8 mouse cellular contexts compared by ENCODE assay signal in the genomic region with DNA sequence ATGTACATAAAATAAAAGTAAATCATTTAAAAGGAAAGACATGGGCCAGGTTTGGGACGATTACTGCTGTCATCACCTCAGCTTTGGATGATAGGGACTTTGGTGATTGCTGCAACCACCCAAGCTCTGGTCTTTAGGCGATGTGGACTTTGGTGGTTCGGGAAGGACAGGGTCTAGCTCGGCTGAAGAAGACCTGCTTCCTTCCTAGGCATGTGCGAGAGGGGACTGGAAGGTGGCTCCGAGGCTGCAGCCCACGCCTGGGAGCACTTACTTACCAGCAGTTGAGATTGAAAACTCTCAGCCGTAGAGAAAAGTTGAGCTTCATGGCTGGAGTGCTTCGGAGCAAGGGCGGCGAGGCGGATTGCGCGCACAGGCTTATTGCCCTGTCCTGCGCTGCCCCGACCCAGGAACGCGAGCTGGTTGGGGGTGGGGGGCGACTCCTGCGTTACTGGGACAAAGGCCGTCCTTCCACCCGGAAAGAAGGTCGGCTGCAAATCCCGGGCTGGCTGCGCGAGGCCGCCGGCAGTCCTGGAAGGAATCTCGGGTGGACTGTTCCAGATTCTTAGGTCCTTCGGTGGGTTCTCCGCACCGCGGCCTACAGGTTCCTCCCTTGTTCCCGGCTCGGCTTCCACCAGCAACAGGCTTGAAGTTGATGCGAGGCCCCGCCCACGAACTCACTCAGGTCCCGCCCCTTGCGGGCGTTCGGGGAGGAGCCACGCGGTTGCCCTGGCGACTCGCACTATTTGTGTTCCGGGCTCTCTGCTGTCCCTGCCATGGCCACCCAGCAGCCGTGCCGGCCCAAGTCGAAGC. TPM values are rescaled to one million over a fixed set of nuclear protein-coding genes. Genes with fewer than 3 reads are reported as not detected.
DNase-seq lines count a peak whose midpoint lies in the region; ATAC-seq and TF ChIP-seq lines count a peak whose summit lies in the region.

A gene (minus strand): TSS at position 662 of the 810 bp plus-strand sequence.
A gene (plus strand): TSS at position 732 of the 810 bp plus-strand sequence.

- H3K4me1 ChIP-seq in heart, embryonic 11.5 days (ENCODE audit: control insufficient read depth, insufficient read depth, low read length): peaks cover 9% of the 10 kb centered on the region
- H3K4me1 ChIP-seq in kidney, embryonic 15.5 days: peaks cover 25% of the 10 kb centered on the region

- H3K27ac ChIP-seq in heart, embryonic 11.5 days (ENCODE audit: low read depth, low read length): peak within 1 kb of the TSS; percentile 65
- H3K27ac ChIP-seq in kidney, embryonic 15.5 days: peak within 1 kb of the TSS; percentile 90

- peaks cover 23% of the 10 kb centered on the region for H3K36me3 ChIP-seq in heart, embryonic 11.5 days (ENCODE audit: control insufficient read depth, insufficient read depth, low read length)
- H3K36me3 ChIP-seq in kidney, embryonic 15.5 days: peaks cover 33% of the 10 kb centered on the region

- under 1% methylated on average over 50 of the region's 50 CpGs for WGBS in heart, embryonic 11.5 days (ENCODE audit: insufficient replicate concordance)
- WGBS in kidney, embryonic 15.5 days: under 1% methylated on average over 50 of the region's 50 CpGs

- H3K9me3 ChIP-seq in heart, embryonic 11.5 days (replicated peaks; ENCODE audit: control insufficient read depth, low read length): no peaks in the 10 kb centered on the region
- H3K9me3 ChIP-seq in kidney, embryonic 15.5 days (replicated peaks): no peaks in the 10 kb centered on the region

- no peak for TF ChIP-seq CTCF in brain, embryonic 14.5 days (IDR thresholded peaks at IDR 0.05; ENCODE audit: borderline replicate concordance, extremely low read depth, insufficient read depth, insufficient read length)

- DNase-seq in B cell, adult 2 months: peak; percentile 97
- DNase-seq in brain, embryonic 14.5 days (ENCODE audit: low read depth): peak; percentile 97
- peak; percentile 94 for DNase-seq in liver
- DNase-seq in monocyte, adult 2 months (ENCODE audit: low read depth in 1 of 2, low spot score in 2 of 2): peak; percentile 78 to 95
- peak; percentile 81 to 84 for DNase-seq in spleen, postnatal 14 days (ENCODE audit: low spot score in 2 of 2)

- peak; percentile 78 for ATAC-seq in erythroblast, adult 5-6 weeks (replicated peaks; ENCODE audit: low FRiP score, poor library complexity, severe bottlenecking)
- peak; percentile 86 for ATAC-seq in heart, embryonic 11.5 days (replicated peaks; ENCODE audit: insufficient number of reproducible peaks, low FRiP score, low TSS enrichment)
- ATAC-seq in kidney, embryonic 15.5 days (replicated peaks; ENCODE audit: low FRiP score): peak; percentile 94

- H3K4me3 ChIP-seq in heart, embryonic 11.5 days (ENCODE audit: low read depth, low read length): peak within 1 kb of the TSS; percentile 56
- H3K4me3 ChIP-seq in kidney, embryonic 15.5 days (replicated peaks): peak within 1 kb of the TSS; percentile 65

- TF ChIP-seq POLR2A in brain, embryonic 14.5 days (IDR thresholded peaks at IDR 0.05; ENCODE audit: borderline replicate concordance, extremely low read depth, insufficient read depth, insufficient read length, poor library complexity, severe bottlenecking): 0 out of 2 replicates have a peak, but pooled peaks have one; percentile 6

- H3K27me3 ChIP-seq in heart, embryonic 11.5 days (ENCODE audit: control insufficient read depth, insufficient read depth, low read length): no peaks in the 10 kb centered on the region
- H3K27me3 ChIP-seq in kidney, embryonic 15.5 days: 0 out of 2 replicates have a peak, but pooled peaks cover 3% of the 10 kb centered on the region

- H3K9ac ChIP-seq in heart, embryonic 11.5 days (ENCODE audit: low read depth, low read length): peak within 1 kb of the TSS; percentile 75
- peak within 1 kb of the TSS; percentile 71 for H3K9ac ChIP-seq in kidney, embryonic 15.5 days

- peak within 1 kb of the TSS; percentile 81 for H3K4me2 ChIP-seq in heart, embryonic 11.5 days
- peak within 1 kb of the TSS; percentile 99 for H3K4me2 ChIP-seq in kidney, embryonic 15.5 days

RNA-seq across cellular contexts. Expression of the first gene that starts in this region (rescaled TPM):
- 41.5 and 52.2 TPM in 2 replicates for polyA plus RNA-seq in brain, embryonic 14.5 days (2012; rRNA removed)
- total RNA-seq in erythroblast, adult 5-6 weeks (2015; ENCODE audit: low replicate concordance): 2.1 and 2.5 TPM in 2 replicates
- 0.85 and 1.5 TPM in 2 replicates for total RNA-seq in erythroblast, adult 5-6 weeks (2017; ENCODE audit: low replicate concordance)
- polyA plus RNA-seq in heart, embryonic 11.5 days (2014; fragmentation: Nextera tagmentation; extraction: Ambion mirVana): 46.7 and 46.8 TPM in 2 replicates
- 59.6 and 72.0 TPM in 2 replicates for polyA plus RNA-seq in kidney, embryonic 15.5 days (2015; fragmentation: Nextera tagmentation; extraction: Ambion mirVana)

RNA-seq across cellular contexts. Expression of the second gene that starts in this region (rescaled TPM):
- polyA plus RNA-seq in brain, embryonic 14.5 days (2012; rRNA removed): 2.0 and 2.1 TPM in 2 replicates
- not detected in 2 replicates for total RNA-seq in erythroblast, adult 5-6 weeks (2015; ENCODE audit: low replicate concordance)
- total RNA-seq in erythroblast, adult 5-6 weeks (2017; ENCODE audit: low replicate concordance): not detected in 2 replicates
- polyA plus RNA-seq in heart, embryonic 11.5 days (2014; fragmentation: Nextera tagmentation; extraction: Ambion mirVana): 0.75 and 1.4 TPM in 2 replicates
- polyA plus RNA-seq in kidney, embryonic 15.5 days (2015; fragmentation: Nextera tagmentation; extraction: Ambion mirVana): 2.4 and 2.6 TPM in 2 replicates

Comparison
In these comparisons a context has a peak if more than half of its experiments do, and no peak if none do; other contexts are left out.
1. Peak in every context shown above with its lines: DNase-seq, ATAC-seq, H3K4me3 ChIP-seq and H3K27ac ChIP-seq.